ENCODE assay signal across 9 mouse cellular contexts in genomic region chr11:29546762-29547161, GRCm38 (mm10). TPM values are rescaled to one million over a fixed set of nuclear protein-coding genes. Genes with fewer than 3 reads are reported as not detected.
DNase-seq lines count a peak whose midpoint lies in the region; ATAC-seq and TF ChIP-seq lines count a peak whose summit lies in the region.
"Had no signal": no experiment of that assay in that cellular context is flagged by ENCODE, and none has a peak within 500 bp of the region (broad histone marks: within the 10 kb centered on the region; RNA-seq: fewer than 3 reads in every experiment).

No protein-coding gene starts in this region.

- peak overlapping the region; percentile 87 for H3K4me3 ChIP-seq in left cerebral cortex, adult 2 months
- H3K4me3 ChIP-seq in embryonic facial prominence, embryonic 13.5 days = peak overlapping the region; percentile 63
- peak overlapping the region; percentile 84 for H3K4me3 ChIP-seq in intestine, embryonic 16.5 days (ENCODE audit: low read length)
- H3K4me3 ChIP-seq in neural tube, embryonic 12.5 days = peak overlapping the region; percentile 63

- TF ChIP-seq CTCF in left cerebral cortex, adult 2 months (IDR thresholded peaks at IDR 0.05) = no peak

- ATAC-seq in embryonic facial prominence, embryonic 13.5 days (ENCODE audit: insufficient number of reproducible peaks, insufficient read depth, low FRiP score, low TSS enrichment, low read depth) = no peak
- no peak for ATAC-seq in intestine, embryonic 16.5 days
- ATAC-seq in neural tube, embryonic 12.5 days (ENCODE audit: low FRiP score, low read depth) = no peak
- no peak for ATAC-seq in frontal cortex, adult (ENCODE audit: low TSS enrichment)

- H3K36me3 ChIP-seq in embryonic facial prominence, embryonic 13.5 days = peaks cover 39% of the 10 kb centered on the region
- H3K36me3 ChIP-seq in intestine, embryonic 16.5 days (ENCODE audit: control insufficient read depth, insufficient read depth, low read length) = 0 out of 2 replicates have a peak, but pooled peaks cover 5% of the 10 kb centered on the region
- peaks cover 35% of the 10 kb centered on the region for H3K36me3 ChIP-seq in neural tube, embryonic 12.5 days

- H3K9ac ChIP-seq in embryonic facial prominence, embryonic 13.5 days = peak overlapping the region; percentile 95
- H3K9ac ChIP-seq in intestine, embryonic 16.5 days (ENCODE audit: low read depth, low read length) = peak overlapping the region; percentile 90
- peak overlapping the region; percentile 76 for H3K9ac ChIP-seq in neural tube, embryonic 12.5 days

- no peak for DNase-seq in left cerebral cortex, adult 2 months (ENCODE audit: extremely low spot score in 1 of 2, low spot score in 2 of 2)
- DNase-seq in left cerebral cortex, postnatal 14 days (ENCODE audit: low spot score in 2 of 2) = no peak
- DNase-seq in T-cell, adult 2 months (ENCODE audit: low spot score) = no peak
- no peak for DNase-seq in cerebellum, adult 9-11 months
- DNase-seq: retina, postnatal 1 day had no signal

- no peak overlapping the region; the same call in 1 of the 2 replicates for H3K27ac ChIP-seq in left cerebral cortex, adult 2 months
- H3K27ac ChIP-seq in embryonic facial prominence, embryonic 13.5 days = peak overlapping the region; percentile 87; the same call in 1 of the 2 replicates
- peak overlapping the region; percentile 70 for H3K27ac ChIP-seq in intestine, embryonic 16.5 days (ENCODE audit: low read length)
- no peak overlapping the region for H3K27ac ChIP-seq in neural tube, embryonic 12.5 days

- H3K27me3 ChIP-seq in embryonic facial prominence, embryonic 13.5 days = no peaks in the 10 kb centered on the region
- H3K27me3 ChIP-seq in intestine, embryonic 16.5 days (replicated peaks; ENCODE audit: control insufficient read depth, insufficient read depth, low read length) = no peaks in the 10 kb centered on the region
- no peaks in the 10 kb centered on the region for H3K27me3 ChIP-seq in neural tube, embryonic 12.5 days (replicated peaks)

- peak overlapping the region; percentile 70 for H3K4me2 ChIP-seq in embryonic facial prominence, embryonic 13.5 days
- peak overlapping the region; percentile 54 for H3K4me2 ChIP-seq in intestine, embryonic 16.5 days (ENCODE audit: low read depth, low read length)
- H3K4me2 ChIP-seq in neural tube, embryonic 12.5 days (replicated peaks) = peak overlapping the region; percentile 71

- peaks cover 10% of the 10 kb centered on the region for H3K4me1 ChIP-seq in embryonic facial prominence, embryonic 13.5 days
- peaks cover 5% of the 10 kb centered on the region; the same call in 1 of the 2 replicates for H3K4me1 ChIP-seq in intestine, embryonic 16.5 days (ENCODE audit: control insufficient read depth, insufficient read depth, low read length)
- H3K4me1 ChIP-seq in neural tube, embryonic 12.5 days = peaks cover 14% of the 10 kb centered on the region

- no peaks in the 10 kb centered on the region for H3K9me3 ChIP-seq in embryonic facial prominence, embryonic 13.5 days
- no peaks in the 10 kb centered on the region for H3K9me3 ChIP-seq in intestine, embryonic 16.5 days (ENCODE audit: control insufficient read depth, low read length)
- H3K9me3 ChIP-seq in neural tube, embryonic 12.5 days = no peaks in the 10 kb centered on the region

- WGBS in embryonic facial prominence, embryonic 13.5 days = 28% methylated on average over 2 of the region's 2 CpGs
- whole genome bisulfite sequencing in intestine, embryonic 16.5 days = 18% methylated on average over 2 of the region's 2 CpGs
- 22% methylated on average over 2 of the region's 2 CpGs for WGBS in neural tube, embryonic 12.5 days

- intact Hi-C loops in left cerebral cortex, adult 2 months (cut with DNase I) = loop anchor here (2.0 to 5.0 kb wide), 2 partner anchors 20 to 336 kb away; partner anchors contain the start of gene Mtif2
- intact Hi-C loops in left cerebral cortex, postnatal 14 days (cut with DNase I) = loop anchor here (5.0 kb wide), 3 partner anchors 166 to 481 kb away; partner anchors contain the start of gene Eml6

RNA-seq across cellular contexts. Expression of gene Clhc1, which starts 1.0 kb away (rescaled TPM):
- total RNA-seq in left cerebral cortex, adult 2 months (2021) = under 1 TPM in 1 of 2 experiments, not detected in 1; 0.21 TPM
- under 1 TPM; 0.15 to 0.48 TPM for total RNA-seq in left cerebral cortex, postnatal 14 days (2021)
- polyA plus RNA-seq in embryonic facial prominence, embryonic 13.5 days (2015; fragmentation: Nextera tagmentation; extraction: Ambion mirVana) = 0.17 and 0.25 TPM in 2 replicates
- polyA plus RNA-seq in intestine, embryonic 16.5 days (2015; fragmentation: Nextera tagmentation; extraction: Ambion mirVana) = 0.15 and 0.23 TPM in 2 replicates
- 0.15 and 0.29 TPM in 2 replicates for polyA plus RNA-seq in neural tube, embryonic 12.5 days (2016; fragmentation: Nextera tagmentation; extraction: Ambion mirVana)

RNA-seq across cellular contexts. Expression of gene Rps27a, which starts 1.1 kb away (rescaled TPM):
- 100 to 1,000 TPM; 427 to 468 TPM for total RNA-seq in left cerebral cortex, adult 2 months (2021)
- total RNA-seq in left cerebral cortex, postnatal 14 days (2021) = 100 to 1,000 TPM; 405 to 423 TPM
- polyA plus RNA-seq in embryonic facial prominence, embryonic 13.5 days (2015; fragmentation: Nextera tagmentation; extraction: Ambion mirVana) = 1,188 and 1,339 TPM in 2 replicates
- polyA plus RNA-seq in intestine, embryonic 16.5 days (2015; fragmentation: Nextera tagmentation; extraction: Ambion mirVana) = 938 and 1,006 TPM in 2 replicates
- 749 and 764 TPM in 2 replicates for polyA plus RNA-seq in neural tube, embryonic 12.5 days (2016; fragmentation: Nextera tagmentation; extraction: Ambion mirVana)

RNA-seq across cellular contexts. Expression of gene Mtif2, which starts 20.6 kb away (rescaled TPM):
- total RNA-seq in left cerebral cortex, adult 2 months (2021) = 10 to 100 TPM; 31.6 to 34.2 TPM
- 10 to 100 TPM; 33.0 to 41.8 TPM for total RNA-seq in left cerebral cortex, postnatal 14 days (2021)
- 56.6 and 64.8 TPM in 2 replicates for polyA plus RNA-seq in embryonic facial prominence, embryonic 13.5 days (2015; fragmentation: Nextera tagmentation; extraction: Ambion mirVana)
- 45.7 and 47.4 TPM in 2 replicates for polyA plus RNA-seq in intestine, embryonic 16.5 days (2015; fragmentation: Nextera tagmentation; extraction: Ambion mirVana)
- 49.2 and 53.1 TPM in 2 replicates for polyA plus RNA-seq in neural tube, embryonic 12.5 days (2016; fragmentation: Nextera tagmentation; extraction: Ambion mirVana)

RNA-seq across cellular contexts. Expression of gene Prorsd1, which starts 31.9 kb away (rescaled TPM):
- total RNA-seq in left cerebral cortex, adult 2 months (2021) = 1 to 10 TPM; 2.9 to 4.1 TPM
- 1 to 10 TPM; 2.6 to 4.0 TPM for total RNA-seq in left cerebral cortex, postnatal 14 days (2021)
- 31.9 and 35.0 TPM in 2 replicates for polyA plus RNA-seq in embryonic facial prominence, embryonic 13.5 days (2015; fragmentation: Nextera tagmentation; extraction: Ambion mirVana)
- 21.1 and 22.9 TPM in 2 replicates for polyA plus RNA-seq in intestine, embryonic 16.5 days (2015; fragmentation: Nextera tagmentation; extraction: Ambion mirVana)
- 18.4 and 19.6 TPM in 2 replicates for polyA plus RNA-seq in neural tube, embryonic 12.5 days (2016; fragmentation: Nextera tagmentation; extraction: Ambion mirVana)

Comparison
In these comparisons a context has a peak if more than half of its experiments do, and no peak if none do; other contexts are left out.
1. H3K27ac ChIP-seq: peak in embryonic facial prominence, embryonic 13.5 days (single experiment) and intestine, embryonic 16.5 days (single experiment); none in left cerebral cortex, adult 2 months (single experiment) and neural tube, embryonic 12.5 days (single experiment).
2. Peak in every context shown above with its lines, with median percentiles within 50 percentile points of each other: H3K4me3 ChIP-seq, H3K4me2 ChIP-seq and H3K9ac ChIP-seq.